Mouse (Mus musculus) embryo, embryonic 11 days (tissue): ENCODE results near the gene Cdk14.

ENCODE experiments used
- DNase-seq: peaks from one replicate; pipeline ENCODE4 v3.0.0-alpha.2; 2015

Cdk14 gene

DNA sequence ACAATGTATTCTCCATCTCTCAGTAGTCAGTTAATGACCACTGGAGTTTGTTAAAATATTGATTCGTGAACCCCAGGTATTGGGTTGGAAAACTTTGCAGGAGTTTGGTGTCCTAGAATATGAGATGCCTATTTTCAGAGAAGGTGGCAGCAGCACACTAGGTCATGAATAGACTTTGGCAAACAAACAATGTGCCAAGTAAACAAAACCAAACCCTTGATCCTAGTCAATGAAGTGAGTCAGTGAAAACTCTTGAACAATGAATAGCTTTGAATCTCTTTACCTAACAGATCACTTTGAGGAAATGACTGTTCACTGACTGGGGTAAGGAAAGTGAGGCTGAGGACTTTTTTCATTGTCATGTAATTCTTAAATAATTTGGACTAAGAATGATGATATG is 537.3 kb downstream of the Cdk14 start:
- DNase-seq: no peak

- DNase-seq: no peak
Observed at GRCm38 (mm10) chr5:4880331-4880730, 539.8 kb downstream of the Cdk14 start.

DNA sequence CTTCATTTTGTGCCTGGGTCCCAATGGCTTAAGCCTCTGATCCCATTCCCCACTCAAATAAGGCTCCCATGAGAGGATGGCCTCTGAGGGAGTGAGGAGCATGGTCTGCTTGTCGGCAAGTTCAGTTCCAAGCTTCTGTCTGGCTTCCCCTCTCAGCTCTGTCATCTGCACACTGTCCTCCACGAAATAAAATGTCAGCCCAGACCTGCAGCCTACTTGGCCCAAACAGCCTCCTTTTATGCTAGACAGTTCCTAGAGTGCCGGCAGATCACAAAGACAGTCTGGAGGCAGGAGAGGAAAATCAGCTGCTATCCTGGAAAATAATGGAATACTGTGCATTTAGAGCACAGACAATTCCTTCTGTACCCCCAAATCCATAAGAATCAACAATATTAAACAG is 541.2 kb downstream of the Cdk14 start:
- DNase-seq: no peak

GRCm38 (mm10) chr5:4877638-4878037 is 542.5 kb downstream of the Cdk14 start:
- no peak for DNase-seq

DNA sequence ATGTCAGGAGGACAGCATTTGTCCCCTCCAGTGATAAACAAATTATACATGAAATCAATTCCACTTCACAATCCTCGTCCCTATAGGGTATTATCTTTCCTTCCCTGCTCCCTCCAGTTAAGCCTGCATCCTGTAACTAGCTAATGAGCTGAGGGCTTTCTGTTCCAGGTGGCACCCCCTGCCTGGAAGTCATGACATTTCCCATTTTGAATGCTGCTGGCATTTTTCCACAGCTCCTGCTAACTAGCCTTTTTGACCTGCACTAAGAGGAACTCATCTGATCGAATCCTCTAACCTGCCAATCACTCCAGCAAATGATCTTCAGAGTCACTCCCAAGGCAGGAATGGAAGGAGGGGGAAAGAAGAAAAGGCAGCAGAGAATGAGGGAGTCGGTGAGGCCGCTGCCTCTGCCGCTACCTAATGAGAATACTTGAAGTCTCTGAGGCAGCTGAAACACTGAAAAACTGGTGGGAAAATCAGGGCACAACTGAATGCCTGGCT is 542.9 kb downstream of the Cdk14 start:
- DNase-seq: peak; percentile 54

GRCm38 (mm10) chr5:4876653-4877091 is 543.4 kb downstream of the Cdk14 start:
- peak; percentile 40 for DNase-seq

DNA sequence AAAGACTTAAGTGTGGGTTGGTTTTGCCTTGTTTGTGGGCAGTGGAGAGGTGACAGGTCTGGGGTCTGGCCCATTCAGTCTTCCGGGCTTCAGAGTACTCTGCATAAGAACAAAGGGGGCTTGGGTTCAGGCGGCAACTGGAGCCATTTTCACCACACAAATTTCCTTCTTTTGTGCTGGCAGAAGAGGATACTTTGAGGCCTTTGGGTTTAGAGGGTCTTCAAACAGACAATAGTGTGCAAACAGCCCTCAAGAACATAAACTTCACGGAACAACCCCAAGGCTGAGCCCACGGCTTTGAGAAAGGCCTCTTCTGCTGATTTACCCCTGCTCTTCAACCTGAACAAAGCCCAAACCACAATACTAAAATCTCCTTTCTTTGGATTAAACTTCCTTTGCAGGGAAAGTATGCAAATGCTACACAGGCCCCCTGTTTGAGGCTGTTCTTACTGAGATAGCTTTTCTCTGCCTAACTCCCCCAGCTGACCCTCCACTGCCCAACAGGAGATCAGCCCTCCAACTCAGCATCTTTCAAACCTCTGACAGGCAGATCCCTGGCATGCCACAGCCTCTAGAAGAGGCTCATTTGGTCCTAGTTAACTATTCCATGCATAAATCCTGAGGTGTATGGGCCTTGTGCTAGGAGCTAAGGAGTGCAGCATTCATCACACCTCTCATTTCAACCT is 549.9 kb downstream of the Cdk14 start:
- peak; percentile 43 for DNase-seq

DNA sequence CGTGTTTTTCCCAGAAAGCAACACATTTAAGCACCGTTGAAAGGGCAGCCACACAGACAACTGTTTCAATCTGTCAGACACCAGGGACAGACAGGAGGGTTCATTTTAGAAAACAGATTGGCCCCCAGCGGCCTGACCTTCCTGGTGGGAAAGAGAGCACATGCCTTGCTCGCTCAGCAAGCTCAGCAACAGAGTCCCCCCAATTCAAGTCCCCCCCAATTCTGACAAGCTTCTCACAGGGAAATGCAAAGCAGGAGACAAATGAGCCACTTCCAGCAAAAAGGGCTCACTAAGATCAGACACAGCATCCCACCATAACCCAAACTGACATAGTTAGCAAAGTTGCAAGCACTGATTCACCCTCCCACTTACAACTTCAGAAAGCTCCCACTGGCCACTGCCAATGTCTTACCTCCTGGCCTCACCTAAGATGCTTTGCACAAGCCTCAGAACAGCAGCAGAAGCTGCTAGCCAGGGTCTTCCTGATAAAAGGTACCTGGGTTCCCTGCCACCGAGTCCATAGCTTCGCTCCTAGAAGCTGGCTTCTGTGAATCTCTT is 551.5 kb downstream of the Cdk14 start:
- DNase-seq: no peak

GRCm38 (mm10) chr5:4867849-4868562 is 552.1 kb downstream of the Cdk14 start:
- DNase-seq: no peak

- DNase-seq: no peak
Observed at GRCm38 (mm10) chr5:4866945-4867344, 553.2 kb downstream of the Cdk14 start.

DNA sequence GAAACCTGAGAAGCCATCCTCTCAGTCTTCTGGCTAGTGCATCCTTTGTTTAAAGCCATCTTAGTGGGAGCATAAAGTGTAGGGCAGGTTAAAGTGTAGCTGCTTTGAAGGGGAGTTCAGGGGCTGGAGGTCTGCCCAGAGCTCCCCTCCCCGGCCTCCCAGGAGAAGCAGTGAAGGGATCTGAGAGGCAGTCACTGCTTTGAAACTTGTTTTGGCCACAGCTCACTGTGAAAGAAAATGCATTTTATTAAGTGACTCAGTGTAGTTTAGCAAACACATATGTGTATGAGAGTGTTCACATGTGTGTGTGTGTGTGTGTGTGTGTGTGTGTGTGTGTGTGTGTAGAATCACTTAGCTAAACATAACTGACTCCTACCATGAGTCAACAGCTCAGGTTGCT is 554.0 kb downstream of the Cdk14 start:
- no peak for DNase-seq

DNA sequence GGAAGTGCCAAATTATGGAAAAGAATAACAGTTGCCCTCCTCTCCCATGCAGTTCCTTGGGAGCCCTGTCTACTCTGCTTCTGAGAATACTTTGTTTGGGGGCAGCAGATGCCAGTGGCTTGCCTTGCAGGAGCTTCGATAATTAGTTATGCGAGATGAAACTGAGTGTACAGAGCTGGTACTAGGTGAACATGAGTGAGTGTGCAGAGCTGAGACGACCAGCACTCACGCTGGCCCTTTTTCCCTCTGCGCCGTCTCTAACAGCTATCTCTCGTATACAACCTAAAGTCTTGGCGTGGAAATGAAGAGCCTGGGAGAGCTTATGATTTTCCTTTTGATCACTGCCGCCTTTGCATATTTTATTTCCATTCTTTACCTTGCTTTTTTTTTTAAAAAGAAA is 558.5 kb downstream of the Cdk14 start:
- no peak for DNase-seq

DNA sequence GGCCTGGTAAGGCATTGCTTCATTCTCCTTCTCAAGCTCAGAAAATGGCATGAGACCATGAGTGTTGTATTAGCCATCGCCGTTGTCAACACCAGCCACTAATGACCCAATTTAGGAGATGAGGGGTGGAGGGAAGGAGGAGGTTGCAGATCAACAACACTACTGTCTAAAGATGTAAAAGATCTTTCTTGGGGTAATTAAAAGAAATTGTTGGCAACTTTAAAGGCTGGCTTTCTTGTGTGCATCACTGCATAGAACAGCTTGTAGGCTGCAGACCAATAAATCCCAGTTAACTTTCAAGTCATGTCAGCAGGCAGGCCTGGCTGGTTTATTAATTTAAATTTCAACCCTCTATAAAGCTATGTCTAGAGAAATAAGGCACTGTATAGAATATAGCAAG is 559.0 kb downstream of the Cdk14 start:
- DNase-seq: no peak

DNA sequence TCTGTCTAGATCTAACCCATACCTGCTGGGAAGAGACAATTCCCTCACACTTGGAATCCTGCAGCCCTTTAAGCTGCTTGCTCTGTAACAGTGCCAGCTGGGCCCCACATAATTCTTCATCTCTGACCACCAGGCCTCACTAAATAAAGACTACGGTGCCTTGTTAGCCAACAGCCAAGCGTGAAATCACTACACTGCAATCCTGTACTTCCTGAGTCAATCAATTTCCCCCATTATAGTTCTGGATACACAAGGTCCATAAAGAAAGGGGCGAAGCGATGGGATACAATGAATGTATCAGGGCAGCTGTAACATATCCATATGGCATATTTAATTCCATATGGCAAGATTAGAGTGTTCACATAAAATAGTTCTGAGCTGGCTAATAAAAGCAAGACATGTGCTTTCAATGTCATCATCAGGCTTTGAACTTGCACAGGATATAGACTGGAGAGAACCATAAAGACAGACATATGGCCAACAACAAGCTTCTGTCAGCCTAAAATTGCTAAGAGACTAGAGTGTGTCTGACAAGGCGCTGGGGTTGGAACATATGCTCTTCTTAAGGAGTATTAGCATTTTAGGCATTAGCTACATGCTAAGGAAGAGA is 562.0 kb downstream of the Cdk14 start:
- DNase-seq: peak; percentile 49

- DNase-seq: no peak
Observed at GRCm38 (mm10) chr5:4853503-4853902, 566.6 kb downstream of the Cdk14 start.

DNA sequence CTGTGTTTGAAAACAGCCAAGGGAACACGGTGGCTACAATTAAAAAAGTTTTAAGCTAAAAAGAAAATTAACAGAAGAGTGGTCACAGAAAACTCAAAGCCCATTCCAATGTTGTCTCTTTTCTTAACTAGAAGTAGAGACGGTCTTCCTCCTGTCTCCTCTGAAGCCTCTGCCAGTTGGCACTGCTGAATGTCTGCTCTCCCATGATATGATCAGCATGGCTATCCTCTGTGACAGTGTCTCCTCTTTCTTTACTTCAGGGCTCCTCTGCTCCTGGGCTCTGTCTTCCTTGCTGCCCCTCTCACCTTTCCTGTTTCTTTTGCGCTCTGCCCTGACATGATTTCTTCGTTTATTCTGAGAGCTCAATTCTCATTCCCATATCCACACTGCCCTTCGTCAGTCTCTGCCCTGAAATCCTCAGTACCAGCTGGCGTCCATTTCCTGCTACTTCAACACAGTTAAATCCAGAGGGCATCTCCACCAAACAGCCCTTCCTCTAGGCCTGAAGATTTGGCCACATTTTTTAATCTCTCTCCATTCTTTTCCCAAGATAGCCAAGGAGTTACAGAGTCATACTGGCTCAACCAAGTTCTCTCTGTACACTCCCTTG is 567.3 kb downstream of the Cdk14 start:
- DNase-seq: no peak

DNA sequence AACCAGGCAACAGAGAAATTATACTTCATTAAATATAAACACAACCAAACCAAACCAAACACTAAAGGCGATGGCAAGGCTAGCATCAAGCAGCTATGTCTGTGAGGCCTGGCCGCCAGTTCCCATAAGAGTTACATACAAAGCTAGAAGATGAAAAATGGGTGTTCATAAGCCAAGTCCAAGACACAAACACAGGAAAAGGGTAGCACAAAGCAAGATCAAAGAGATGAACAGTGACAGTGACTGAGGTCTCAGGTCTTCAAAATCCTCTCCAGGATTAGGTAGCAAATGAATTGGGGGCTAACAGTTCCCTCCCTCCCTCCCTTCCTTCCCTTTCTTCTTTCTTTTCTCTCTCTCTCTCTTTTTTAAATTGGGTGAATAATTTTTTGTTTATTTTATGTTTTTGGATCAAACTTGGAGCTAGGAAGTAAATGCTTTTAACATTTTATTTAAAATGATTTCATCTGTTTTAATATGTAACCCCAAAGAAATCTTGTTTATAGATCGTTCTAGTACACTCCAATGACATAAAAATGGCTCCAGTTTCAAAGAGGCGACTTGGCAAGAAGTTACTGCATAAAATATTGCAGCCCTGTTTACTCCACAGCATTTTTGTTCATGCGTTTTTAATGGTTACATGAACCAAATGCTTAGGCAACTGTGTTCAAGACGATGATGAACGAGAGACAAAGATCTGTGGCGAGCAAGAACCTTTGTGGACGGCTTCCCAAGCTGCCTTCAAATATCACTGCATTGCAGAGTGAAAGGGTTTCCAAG is 568.0 kb downstream of the Cdk14 start:
- no peak for DNase-seq

- DNase-seq: no peak
Observed at GRCm38 (mm10) chr5:4851245-4851933, 568.7 kb downstream of the Cdk14 start.

DNA sequence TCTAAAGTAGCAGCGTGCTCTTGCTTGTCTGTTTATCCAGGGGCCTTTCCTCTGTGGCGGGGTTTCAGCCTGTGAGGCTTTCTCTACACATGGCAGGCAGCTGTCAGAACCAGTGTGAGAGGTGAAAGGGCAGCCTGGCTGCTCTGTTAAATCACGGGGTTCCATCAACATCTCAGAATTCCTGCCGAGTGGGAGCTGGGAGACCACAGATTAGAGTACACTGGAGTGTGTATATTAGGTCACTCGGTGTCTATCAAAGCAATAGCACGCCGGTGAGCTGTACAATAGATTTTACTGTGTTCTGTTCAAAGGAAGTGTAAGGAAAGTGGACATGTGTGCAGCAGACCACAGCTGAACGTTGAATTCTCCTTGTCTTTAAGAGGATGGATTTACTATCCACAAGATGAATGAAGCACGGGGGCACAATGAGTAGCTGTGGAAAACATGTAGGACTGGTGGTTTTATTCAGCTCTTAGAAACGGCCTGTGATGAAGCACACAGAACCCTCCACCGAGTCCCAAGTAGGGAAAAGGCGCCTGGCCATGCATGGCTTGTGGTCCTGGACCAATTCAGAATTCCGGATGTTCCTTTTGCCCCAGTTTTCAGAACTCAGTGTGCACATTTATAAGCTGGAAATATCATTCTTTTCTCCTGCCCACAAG is 585.2 kb downstream of the Cdk14 start:
- DNase-seq: peak; percentile 88

GRCm38 (mm10) chr5:4833940-4834339 is 586.2 kb downstream of the Cdk14 start:
- peak; percentile 53 for DNase-seq

- no peak for DNase-seq
Observed at GRCm38 (mm10) chr5:4826886-4827285, 593.2 kb downstream of the Cdk14 start.
